Mouse (Mus musculus) liver, embryonic 15.5 days (tissue): Measurements from ENCODE around the gene Atp2b2. TPM values are rescaled to one million over a fixed set of nuclear protein-coding genes. Genes with fewer than 3 reads are reported as not detected.

Source experiments
- ATAC-seq: fragments of 200-750 bp; cut with Nextera tagmentation; 2 replicates; pipeline ENCODE4 v1.8.0; 2017; ENCODE audit warnings: moderate number of reproducible peaks, mild to moderate bottlenecking, moderate library complexity; ENCODE audit not compliant: insufficient read depth
- H3K27ac ChIP-seq: fragments of 300-500 bp; sonication (generic); replicated peaks from 2 replicates; pipeline ENCODE4 v1.5.1; 2015; ENCODE audit warnings: mild to moderate bottlenecking, inconsistent platforms
- H3K27me3 ChIP-seq: fragments of 300-500 bp; sonication (generic); 2 replicates; pipeline ENCODE4 v1.6.1; 2015; ENCODE audit warnings: mild to moderate bottlenecking, inconsistent platforms
- H3K36me3 ChIP-seq: fragments of 300-500 bp; sonication (generic); replicated peaks from 2 replicates; pipeline ENCODE4 v1.6.1; 2015; ENCODE audit warnings: moderate library complexity, mild to moderate bottlenecking, inconsistent platforms
- H3K4me1 ChIP-seq: fragments of 300-500 bp; sonication (generic); replicated peaks from 2 replicates; pipeline ENCODE4 v1.6.1; 2015; ENCODE audit warnings: inconsistent platforms
- H3K4me2 ChIP-seq: fragments of 300-500 bp; sonication (generic); 2 replicates; pipeline ENCODE4 v1.6.1; 2015; ENCODE audit warnings: moderate library complexity, mild to moderate bottlenecking, inconsistent platforms
- H3K4me3 ChIP-seq: fragments of 300-500 bp; sonication (generic); replicated peaks from 2 replicates; pipeline ENCODE4 v1.5.1; 2015; ENCODE audit warnings: mild to moderate bottlenecking, inconsistent platforms
- H3K9ac ChIP-seq: fragments of 300-500 bp; sonication (generic); 2 replicates; pipeline ENCODE4 v1.6.1; 2015; ENCODE audit warnings: moderate library complexity, mild to moderate bottlenecking, inconsistent platforms
- H3K9me3 ChIP-seq: fragments of 300-500 bp; sonication (generic); replicated peaks from 2 replicates; pipeline ENCODE4 v1.6.1; 2016; ENCODE audit warnings: inconsistent platforms
- WGBS: fragments of 180-500 bp; shearing (Covaris S2); methylation state at CpG from one replicate; pipeline ENCODE4 v1.1.7; 2015; ENCODE audit warnings: mixed read lengths; ENCODE audit not compliant: insufficient replicate concordance; 5-methylcytosine and 5-hydroxymethylcytosine counted together
- polyA plus RNA-seq: library from polyadenylated mRNA; unstranded; fragments of >200 nt; fragmentation: Nextera tagmentation; extraction: Ambion mirVana; gene quantifications from 2 replicates; pipeline ENCODE4 v1.2.1, GENCODE M21; 2015

Gene Atp2b2
- 1.9 and 2.2 TPM in 2 replicates for polyA plus RNA-seq

DNA sequence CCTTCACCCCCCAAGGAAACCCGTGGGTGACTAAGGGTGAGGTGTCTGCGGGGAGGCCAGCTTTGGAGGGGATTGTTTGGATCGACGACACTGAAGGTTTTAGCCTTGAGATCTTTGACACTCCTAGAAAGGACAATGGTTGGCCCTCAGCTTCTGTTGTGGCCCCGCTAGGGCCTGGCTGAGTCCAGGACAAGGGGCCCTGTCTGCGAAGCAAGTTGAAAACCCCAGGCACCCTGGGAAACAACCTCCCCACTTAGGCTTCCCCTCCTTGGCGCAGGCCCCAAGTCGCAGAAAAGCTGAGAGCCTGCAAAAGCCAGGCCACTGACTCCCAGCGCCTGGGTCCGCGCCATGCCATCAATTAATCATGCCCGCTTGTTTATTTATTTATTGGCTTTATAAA is at the start of gene Atp2b2:
Gene Atp2b2, minus strand, starts transcription at position 282 of the 400 bp plus-strand sequence.
- Histone ChIP-seq H3K27ac (no peak within 1 kb of the TSS), H3K36me3 (no peaks in the 10 kb centered on the region), H3K9me3 (no peaks in the 10 kb centered on the region), H3K9ac (no peak within 1 kb of the TSS), H3K27me3 (peaks cover 69% of the 10 kb centered on the region), H3K4me3 (no peak within 1 kb of the TSS), H3K4me2 (peak within 1 kb of the TSS; percentile 15; the same call in 1 of the 2 replicates), H3K4me1 (no peaks in the 10 kb centered on the region)
- ATAC-seq: no peak
- 26% methylated on average over 12 of the region's 12 CpGs for WGBS

DNA sequence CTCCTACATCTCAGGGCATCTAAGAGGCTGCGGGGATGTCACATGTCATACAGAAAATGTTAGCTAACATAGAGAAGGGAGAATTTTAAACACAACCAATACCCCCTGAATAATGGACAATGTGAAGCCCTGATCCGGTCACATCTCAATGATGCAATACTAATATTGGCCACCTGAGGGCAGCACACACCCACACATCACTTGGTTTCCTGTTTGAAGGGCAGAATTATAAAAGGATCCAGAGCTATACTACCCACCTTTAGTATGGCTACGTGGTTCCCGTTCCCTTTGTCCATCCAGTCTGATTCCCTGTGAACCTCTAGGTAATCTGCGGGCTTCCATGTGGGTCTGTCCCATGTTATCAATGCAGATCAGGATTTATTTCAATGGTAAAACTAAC is 47.2 kb upstream of the Atp2b2 start:
- Histone ChIP-seq H3K4me3 (no peak overlapping the region), H3K36me3 (no peaks in the 10 kb centered on the region), H3K27ac (no peak overlapping the region), H3K27me3 (no peaks in the 10 kb centered on the region), H3K4me2 (no peak overlapping the region), H3K9ac (no peak overlapping the region), H3K4me1 (no peaks in the 10 kb centered on the region), H3K9me3 (no peaks in the 10 kb centered on the region)
- 12% methylated on average over 5 of the region's 5 CpGs for WGBS
- ATAC-seq: no peak

DNA sequence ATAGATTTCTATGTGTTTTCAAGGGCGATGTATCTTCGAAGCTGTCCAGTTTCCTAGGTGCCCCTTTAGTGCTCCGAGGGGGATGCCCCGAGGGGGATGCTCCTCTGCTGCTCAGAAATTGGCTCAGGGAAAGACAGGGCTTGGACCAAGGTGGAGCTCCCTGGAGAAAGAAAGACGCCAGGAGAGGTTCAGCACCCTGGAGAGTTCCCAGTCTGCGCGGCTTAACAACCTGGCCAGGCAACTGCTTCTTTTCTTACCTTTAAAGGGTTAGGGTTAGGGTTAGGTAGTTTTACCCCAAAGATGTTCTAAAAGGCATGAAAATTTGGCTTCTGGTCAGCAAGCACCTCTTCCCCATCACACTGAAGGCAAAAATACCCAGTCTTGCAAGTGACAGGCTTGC is 44.7 kb upstream of the Atp2b2 start:
- no peak for ATAC-seq
- Histone ChIP-seq H3K27me3 (no peaks in the 10 kb centered on the region), H3K4me2 (no peak overlapping the region), H3K9me3 (no peaks in the 10 kb centered on the region), H3K4me1 (no peaks in the 10 kb centered on the region), H3K4me3 (no peak overlapping the region), H3K27ac (no peak overlapping the region), H3K9ac (no peak overlapping the region), H3K36me3 (no peaks in the 10 kb centered on the region)
- WGBS: 20% methylated on average over 7 of the region's 7 CpGs

DNA sequence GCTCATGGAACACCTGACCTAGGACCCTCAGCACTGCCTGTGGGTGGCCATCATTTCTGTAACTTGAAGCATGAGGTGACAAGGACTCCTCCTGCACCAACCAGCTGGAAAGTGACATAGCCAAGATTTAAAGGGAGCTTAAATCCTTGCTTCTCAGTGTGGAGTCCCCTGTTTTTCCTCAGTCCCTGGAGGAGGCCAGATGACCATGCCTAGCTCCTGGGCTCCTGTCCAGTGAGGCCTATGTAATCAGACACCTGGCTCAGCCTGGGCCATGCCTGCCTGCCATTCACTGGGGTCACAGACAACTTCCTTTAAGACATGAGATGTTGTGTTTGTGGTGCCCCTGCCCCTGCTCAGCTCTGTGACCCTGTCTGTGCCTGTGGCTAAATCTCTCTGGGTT is 36.1 kb upstream of the Atp2b2 start:
- H3K36me3 ChIP-seq: no peaks in the 10 kb centered on the region
- H3K9me3 ChIP-seq: no peaks in the 10 kb centered on the region
- H3K27ac ChIP-seq: no peak overlapping the region
- H3K9ac ChIP-seq: no peak overlapping the region
- no peaks in the 10 kb centered on the region for H3K4me1 ChIP-seq
- no peak for ATAC-seq
- H3K27me3 ChIP-seq: no peaks in the 10 kb centered on the region
- H3K4me3 ChIP-seq: no peak overlapping the region
- H3K4me2 ChIP-seq: no peak overlapping the region

DNA sequence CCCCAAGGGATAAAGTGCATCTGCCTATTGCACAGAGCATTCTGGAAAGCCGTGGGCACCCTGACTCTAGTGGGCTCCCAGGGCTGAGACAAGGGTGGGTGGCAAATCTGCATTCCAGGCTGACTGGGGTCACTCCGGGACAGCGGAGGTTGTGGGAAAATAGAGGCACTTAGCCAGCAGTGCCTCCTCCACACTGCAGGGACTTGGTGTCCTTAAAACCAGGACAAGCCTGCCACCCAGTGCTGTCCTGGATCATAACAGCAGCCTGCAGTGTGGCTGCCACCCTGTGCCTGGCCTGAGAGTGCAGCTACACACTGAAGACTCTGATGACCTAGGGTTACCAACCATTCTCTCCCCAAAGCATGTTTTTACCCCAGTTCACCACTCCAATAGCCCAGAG is 34.1 kb upstream of the Atp2b2 start:
- Histone ChIP-seq H3K4me1 (no peaks in the 10 kb centered on the region), H3K27ac (no peak overlapping the region), H3K9ac (no peak overlapping the region), H3K27me3 (no peaks in the 10 kb centered on the region), H3K9me3 (no peaks in the 10 kb centered on the region), H3K4me3 (no peak overlapping the region), H3K36me3 (no peaks in the 10 kb centered on the region), H3K4me2 (no peak overlapping the region)
- 42% methylated on average over 3 of the region's 3 CpGs for WGBS
- ATAC-seq: no peak

DNA sequence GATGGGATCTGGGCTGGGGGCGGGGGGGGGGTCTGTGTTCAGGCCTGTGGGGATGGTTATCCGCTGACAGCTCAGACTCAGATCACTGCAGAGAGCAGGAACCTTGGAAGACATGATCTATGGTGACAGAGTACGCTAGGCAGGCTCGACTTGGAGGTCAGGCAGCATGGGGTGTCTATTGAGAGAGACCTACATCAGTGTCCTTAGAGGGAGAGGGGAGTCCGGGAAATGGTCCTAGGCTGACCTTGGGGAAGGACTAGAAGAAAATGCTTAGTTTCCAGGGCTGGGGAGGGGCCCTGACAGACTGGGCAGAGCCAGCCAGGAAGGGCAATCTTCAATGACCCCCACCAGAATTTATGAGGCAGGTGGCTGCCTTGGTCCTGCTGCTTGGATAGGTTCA is 33.6 kb upstream of the Atp2b2 start:
- no peak overlapping the region for H3K27ac ChIP-seq
- WGBS: 36% methylated on average over 5 of the region's 5 CpGs
- H3K4me2 ChIP-seq: no peak overlapping the region
- H3K27me3 ChIP-seq: no peaks in the 10 kb centered on the region
- ATAC-seq: no peak
- no peaks in the 10 kb centered on the region for H3K36me3 ChIP-seq
- no peak overlapping the region for H3K9ac ChIP-seq
- H3K4me3 ChIP-seq: no peak overlapping the region
- no peaks in the 10 kb centered on the region for H3K4me1 ChIP-seq
- no peaks in the 10 kb centered on the region for H3K9me3 ChIP-seq

GRCm38 (mm10) chr6:114074929-114075328 is 32.5 kb upstream of the Atp2b2 start:
- no peaks in the 10 kb centered on the region for H3K36me3 ChIP-seq
- no peak overlapping the region for H3K9ac ChIP-seq
- H3K4me2 ChIP-seq: no peak overlapping the region
- H3K27me3 ChIP-seq: no peaks in the 10 kb centered on the region
- WGBS: 56% methylated on average over 10 of the region's 10 CpGs
- no peak for ATAC-seq
- no peak overlapping the region for H3K27ac ChIP-seq
- H3K4me1 ChIP-seq: no peaks in the 10 kb centered on the region
- H3K9me3 ChIP-seq: no peaks in the 10 kb centered on the region
- no peak overlapping the region for H3K4me3 ChIP-seq

DNA sequence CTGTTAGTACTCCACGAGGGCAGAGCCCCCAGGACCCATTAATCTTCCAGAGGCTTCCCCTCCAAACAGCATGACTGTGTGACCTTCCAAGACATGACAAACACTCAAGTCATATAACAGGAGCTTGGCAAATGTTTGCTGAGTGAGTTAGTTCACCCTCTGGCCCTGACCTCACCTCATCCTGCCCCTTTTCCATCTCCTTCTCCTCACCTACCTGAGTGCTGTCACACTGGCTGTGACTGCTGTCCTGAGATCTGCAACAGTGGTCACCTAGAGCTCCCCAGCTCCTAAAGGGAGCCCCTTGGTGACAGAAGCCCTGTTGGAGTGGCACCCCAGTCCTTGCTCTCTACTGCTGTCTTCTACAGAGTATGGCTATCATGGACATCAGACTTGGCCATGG is 31.8 kb upstream of the Atp2b2 start:
- ATAC-seq: no peak

GRCm38 (mm10) chr6:114071564-114071963 is 29.2 kb upstream of the Atp2b2 start:
- Histone ChIP-seq H3K9ac (no peak overlapping the region), H3K36me3 (no peaks in the 10 kb centered on the region), H3K27ac (no peak overlapping the region), H3K4me2 (no peak overlapping the region), H3K9me3 (no peaks in the 10 kb centered on the region), H3K27me3 (no peaks in the 10 kb centered on the region), H3K4me3 (no peak overlapping the region), H3K4me1 (no peaks in the 10 kb centered on the region)
- WGBS: 5% methylated on average over 4 of the region's 4 CpGs
- ATAC-seq: no peak

More for the DNA sequence above, 31.8 kb upstream of the Atp2b2 start:
- Histone ChIP-seq H3K4me1 (no peaks in the 10 kb centered on the region), H3K4me3 (no peak overlapping the region), H3K27me3 (no peaks in the 10 kb centered on the region), H3K4me2 (no peak overlapping the region), H3K9ac (no peak overlapping the region), H3K36me3 (no peaks in the 10 kb centered on the region), H3K27ac (no peak overlapping the region), H3K9me3 (no peaks in the 10 kb centered on the region)
- 6% methylated on average over 1 of the region's 1 CpGs for WGBS

DNA sequence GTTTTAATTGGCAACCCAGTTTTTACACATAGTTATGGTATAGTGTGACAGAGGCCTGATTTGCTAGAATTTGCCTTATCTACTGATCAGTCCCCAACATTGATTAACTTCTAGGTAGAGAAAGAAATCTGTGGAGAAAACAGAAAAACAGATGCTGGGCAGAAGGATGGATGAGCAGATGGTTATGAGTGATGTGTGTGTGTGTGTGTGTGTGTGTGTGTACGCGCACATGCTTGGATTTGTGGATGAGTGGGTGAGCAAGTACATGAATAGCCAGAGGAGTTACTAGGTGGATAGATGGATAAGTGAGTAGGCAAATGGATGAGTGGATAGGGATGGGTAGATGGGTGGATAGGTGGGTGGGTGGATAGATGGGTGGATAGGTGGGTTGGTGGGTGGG is 20.7 kb upstream of the Atp2b2 start:
- 87% methylated on average over 2 of the region's 2 CpGs for WGBS
- Histone ChIP-seq H3K9ac (no peak overlapping the region), H3K4me2 (no peak overlapping the region), H3K27ac (no peak overlapping the region), H3K9me3 (no peaks in the 10 kb centered on the region), H3K27me3 (no peaks in the 10 kb centered on the region), H3K4me3 (no peak overlapping the region), H3K36me3 (no peaks in the 10 kb centered on the region), H3K4me1 (no peaks in the 10 kb centered on the region)
- no peak for ATAC-seq

DNA sequence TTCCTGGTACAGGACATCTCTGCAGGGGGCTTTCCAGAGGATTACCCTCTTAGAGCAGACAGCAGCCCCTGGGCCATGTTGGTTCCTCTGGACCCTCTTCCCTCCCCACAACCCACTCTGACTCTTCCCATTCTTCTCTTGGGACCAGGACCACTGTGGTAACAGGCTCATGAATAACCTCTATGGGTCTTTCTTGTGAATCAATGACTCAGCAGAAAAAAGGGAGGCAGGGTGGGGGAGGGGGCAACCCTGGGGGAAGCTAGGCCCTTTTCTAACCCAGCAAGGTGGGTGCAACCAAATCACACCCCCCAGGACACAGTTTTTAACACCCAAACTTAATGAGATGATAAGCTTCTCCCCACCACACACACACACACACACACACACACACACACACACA is 20.3 kb upstream of the Atp2b2 start:
- H3K4me1 ChIP-seq: no peaks in the 10 kb centered on the region
- H3K9me3 ChIP-seq: no peaks in the 10 kb centered on the region
- no peak overlapping the region for H3K4me3 ChIP-seq
- no peaks in the 10 kb centered on the region for H3K27me3 ChIP-seq
- no peak for ATAC-seq
- no peak overlapping the region for H3K9ac ChIP-seq
- no peak overlapping the region for H3K27ac ChIP-seq
- no peaks in the 10 kb centered on the region for H3K36me3 ChIP-seq
- no peak overlapping the region for H3K4me2 ChIP-seq

DNA sequence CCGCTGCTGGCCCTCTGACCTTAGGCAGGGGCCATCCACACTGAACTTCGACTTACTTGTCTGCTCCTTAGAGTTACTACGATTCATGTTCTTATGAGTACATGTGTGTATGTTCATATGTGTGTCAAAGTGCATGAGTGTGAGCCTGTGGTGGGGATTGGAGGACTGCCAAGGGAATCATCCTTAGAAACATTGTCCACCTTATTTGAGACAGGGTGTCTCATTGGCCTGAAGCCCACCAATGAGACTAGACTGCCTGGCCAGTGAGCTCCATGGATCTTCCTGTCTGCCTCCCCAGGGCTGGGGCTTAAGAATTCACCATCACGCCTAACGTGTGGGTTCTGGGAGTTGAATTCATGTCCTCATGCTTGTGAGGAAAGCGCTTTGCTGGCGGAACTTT is 16.8 kb upstream of the Atp2b2 start:
- Histone ChIP-seq H3K27ac (no peak overlapping the region), H3K36me3 (no peaks in the 10 kb centered on the region), H3K4me1 (no peaks in the 10 kb centered on the region), H3K27me3 (no peaks in the 10 kb centered on the region), H3K9ac (no peak overlapping the region), H3K4me2 (no peak overlapping the region), H3K4me3 (no peak overlapping the region), H3K9me3 (no peaks in the 10 kb centered on the region)
- 65% methylated on average over 7 of the region's 7 CpGs for WGBS
- no peak for ATAC-seq
